Comparison of ENCODE assay signal across 14 mouse cellular contexts in genomic region chr7:64869549-64870065, GRCm38 (mm10). TPM values are rescaled to one million over a fixed set of nuclear protein-coding genes. Genes with fewer than 3 reads are reported as not detected.
DNase-seq lines count a peak whose midpoint lies in the region; ATAC-seq lines count a peak whose summit lies in the region.
"Had no signal": no experiment of that assay in that cellular context is flagged by ENCODE, and none has a peak within 500 bp of the region (broad histone marks: within the 10 kb centered on the region; RNA-seq: fewer than 3 reads in every experiment).

No protein-coding gene starts in this region.

- no peaks in the 10 kb centered on the region for H3K36me3 ChIP-seq in forebrain, embryonic 15.5 days
- H3K36me3 ChIP-seq in forebrain, embryonic 14.5 days (ENCODE audit: control insufficient read depth, insufficient read depth, low read length), result no peaks in the 10 kb centered on the region; the same call in 1 of the 2 replicates
- peaks cover 5% of the 10 kb centered on the region; the same call in 1 of the 2 replicates for H3K36me3 ChIP-seq in liver, embryonic 12.5 days
- H3K36me3 ChIP-seq in liver, embryonic 11.5 days (ENCODE audit: control insufficient read depth, insufficient read depth, low read length), result 0 out of 2 replicates have a peak, but pooled peaks cover 2% of the 10 kb centered on the region
- no peaks in the 10 kb centered on the region for H3K36me3 ChIP-seq in hindbrain, embryonic 15.5 days
- no peaks in the 10 kb centered on the region for H3K36me3 ChIP-seq in liver, embryonic 15.5 days (replicated peaks)
- H3K36me3 ChIP-seq: intestine, embryonic 15.5 days had no signal

- H3K27ac ChIP-seq in forebrain, embryonic 15.5 days (replicated peaks), result no peak overlapping the region
- H3K27ac ChIP-seq in forebrain, embryonic 14.5 days (ENCODE audit: low read depth, low read length), result no peak overlapping the region
- H3K27ac ChIP-seq in liver, embryonic 12.5 days, result no peak overlapping the region
- no peak overlapping the region for H3K27ac ChIP-seq in liver, embryonic 11.5 days (ENCODE audit: low read depth, low read length)
- no peak overlapping the region for H3K27ac ChIP-seq in hindbrain, embryonic 15.5 days (replicated peaks)
- no peak overlapping the region for H3K27ac ChIP-seq in liver, embryonic 15.5 days (replicated peaks)
- H3K27ac ChIP-seq: intestine, embryonic 15.5 days had no signal

- H3K9ac ChIP-seq in forebrain, embryonic 15.5 days (replicated peaks), result no peak overlapping the region
- no peak overlapping the region for H3K9ac ChIP-seq in forebrain, embryonic 14.5 days (ENCODE audit: low read length)
- no peak overlapping the region for H3K9ac ChIP-seq in liver, embryonic 12.5 days
- H3K9ac ChIP-seq in liver, embryonic 11.5 days (ENCODE audit: low read depth, low read length), result no peak overlapping the region
- no peak overlapping the region for H3K9ac ChIP-seq in hindbrain, embryonic 15.5 days
- H3K9ac ChIP-seq in liver, embryonic 15.5 days, result no peak overlapping the region
- H3K9ac ChIP-seq: intestine, embryonic 15.5 days had no signal

- no peak overlapping the region for H3K4me3 ChIP-seq in forebrain, embryonic 15.5 days
- no peak overlapping the region for H3K4me3 ChIP-seq in forebrain, embryonic 14.5 days (ENCODE audit: low read depth, low read length)
- no peak overlapping the region for H3K4me3 ChIP-seq in liver, embryonic 12.5 days
- H3K4me3 ChIP-seq in liver, embryonic 11.5 days (ENCODE audit: low read depth, low read length), result no peak overlapping the region
- no peak overlapping the region for H3K4me3 ChIP-seq in hindbrain, embryonic 15.5 days
- no peak overlapping the region; the same call in 1 of the 2 replicates for H3K4me3 ChIP-seq in liver, embryonic 15.5 days (replicated peaks)
- H3K4me3 ChIP-seq: intestine, embryonic 15.5 days had no signal

- peaks cover 37% of the 10 kb centered on the region for H3K4me1 ChIP-seq in forebrain, embryonic 15.5 days
- H3K4me1 ChIP-seq in forebrain, embryonic 14.5 days (ENCODE audit: control insufficient read depth, insufficient read depth, low read length), result peaks cover 12% of the 10 kb centered on the region
- H3K4me1 ChIP-seq in liver, embryonic 12.5 days, result peaks cover 25% of the 10 kb centered on the region
- peaks cover 12% of the 10 kb centered on the region for H3K4me1 ChIP-seq in liver, embryonic 11.5 days (replicated peaks; ENCODE audit: control insufficient read depth, insufficient read depth, low read length)
- peaks cover 32% of the 10 kb centered on the region for H3K4me1 ChIP-seq in hindbrain, embryonic 15.5 days (replicated peaks)
- H3K4me1 ChIP-seq in liver, embryonic 15.5 days (replicated peaks), result peaks cover 24% of the 10 kb centered on the region

- H3K4me2 ChIP-seq in forebrain, embryonic 15.5 days (replicated peaks), result 0 out of 2 replicates have a peak overlapping the region, but pooled peaks have one; percentile 1
- no peak overlapping the region for H3K4me2 ChIP-seq in forebrain, embryonic 14.5 days (ENCODE audit: low read length)
- peak overlapping the region; percentile 89 for H3K4me2 ChIP-seq in liver, embryonic 12.5 days
- H3K4me2 ChIP-seq in liver, embryonic 11.5 days, result no peak overlapping the region
- peak overlapping the region; percentile 91 for H3K4me2 ChIP-seq in hindbrain, embryonic 15.5 days
- H3K4me2 ChIP-seq in liver, embryonic 15.5 days, result peak overlapping the region; percentile 82
- H3K4me2 ChIP-seq: heart, embryonic 11.5 days had no signal

- DNase-seq in forebrain, embryonic 14.5 days (ENCODE audit: low spot score), result no peak
- DNase-seq in liver, embryonic 11.5 days (ENCODE audit: low spot score), result no peak
- no peak for DNase-seq in right cerebral cortex, postnatal 10 days (ENCODE audit: low spot score in 2 of 2)
- DNase-seq: kidney, postnatal 4 days; lung, postnatal 10 days; right cerebral cortex, adult 18-20 months; thymus, postnatal 4 days had no signal

- 83% methylated on average over 6 of the region's 6 CpGs for WGBS in forebrain, embryonic 15.5 days
- 84% methylated on average over 6 of the region's 6 CpGs for WGBS in forebrain, embryonic 14.5 days
- 76% methylated on average over 6 of the region's 6 CpGs for WGBS in liver, embryonic 12.5 days (ENCODE audit: insufficient replicate concordance)
- 78% methylated on average over 6 of the region's 6 CpGs for WGBS in liver, embryonic 11.5 days
- 85% methylated on average over 6 of the region's 6 CpGs for WGBS in hindbrain, embryonic 15.5 days
- WGBS in liver, embryonic 15.5 days (ENCODE audit: insufficient replicate concordance), result 79% methylated on average over 6 of the region's 6 CpGs

- H3K27me3 ChIP-seq in forebrain, embryonic 15.5 days, result no peaks in the 10 kb centered on the region
- H3K27me3 ChIP-seq in forebrain, embryonic 14.5 days (replicated peaks; ENCODE audit: control insufficient read depth, insufficient read depth, low read length), result no peaks in the 10 kb centered on the region
- no peaks in the 10 kb centered on the region for H3K27me3 ChIP-seq in liver, embryonic 12.5 days (replicated peaks)
- H3K27me3 ChIP-seq in liver, embryonic 11.5 days (replicated peaks; ENCODE audit: control insufficient read depth, insufficient read depth, low read length), result no peaks in the 10 kb centered on the region
- H3K27me3 ChIP-seq in hindbrain, embryonic 15.5 days, result no peaks in the 10 kb centered on the region
- H3K27me3 ChIP-seq in liver, embryonic 15.5 days, result no peaks in the 10 kb centered on the region
- H3K27me3 ChIP-seq: intestine, embryonic 15.5 days had no signal

- ATAC-seq in forebrain, embryonic 15.5 days (replicated peaks), result no peak
- ATAC-seq in forebrain, embryonic 14.5 days, result no peak
- no peak for ATAC-seq in liver, embryonic 12.5 days
- ATAC-seq in liver, embryonic 11.5 days (replicated peaks; ENCODE audit: low FRiP score), result no peak
- ATAC-seq in hindbrain, embryonic 15.5 days (ENCODE audit: low FRiP score, low read depth), result no peak
- ATAC-seq in liver, embryonic 15.5 days (ENCODE audit: insufficient read depth), result no peak
- no peak for ATAC-seq in CD4-positive, CD25-positive, alpha-beta regulatory T cell, adult 4 months
- ATAC-seq: intestine, embryonic 15.5 days had no signal

- H3K9me3 ChIP-seq in forebrain, embryonic 15.5 days, result no peaks in the 10 kb centered on the region
- H3K9me3 ChIP-seq in forebrain, embryonic 14.5 days (replicated peaks; ENCODE audit: control insufficient read depth, low read length), result no peaks in the 10 kb centered on the region
- no peaks in the 10 kb centered on the region for H3K9me3 ChIP-seq in liver, embryonic 12.5 days (replicated peaks)
- H3K9me3 ChIP-seq in liver, embryonic 11.5 days (ENCODE audit: control insufficient read depth, low read length), result no peaks in the 10 kb centered on the region
- no peaks in the 10 kb centered on the region for H3K9me3 ChIP-seq in hindbrain, embryonic 15.5 days
- H3K9me3 ChIP-seq in liver, embryonic 15.5 days (replicated peaks), result no peaks in the 10 kb centered on the region
- H3K9me3 ChIP-seq: intestine, embryonic 15.5 days had no signal

RNA-seq across cellular contexts. Expression of gene Nsmce3, which starts 3.2 kb away (rescaled TPM):
- 9.6 and 10.0 TPM in 2 replicates for polyA plus RNA-seq in forebrain, embryonic 15.5 days (2015; fragmentation: Nextera tagmentation; extraction: Ambion mirVana)
- 10.8 and 10.9 TPM in 2 replicates for polyA plus RNA-seq in forebrain, embryonic 14.5 days (2014; fragmentation: Nextera tagmentation; extraction: Ambion mirVana)
- 7.9 and 8.2 TPM in 2 replicates for polyA plus RNA-seq in liver, embryonic 12.5 days (2016; fragmentation: Nextera tagmentation; extraction: Ambion mirVana)
- polyA plus RNA-seq in liver, embryonic 11.5 days (2014; fragmentation: Nextera tagmentation; extraction: Ambion mirVana), result 11.3 and 11.6 TPM in 2 replicates
- 10.3 and 11.5 TPM in 2 replicates for polyA plus RNA-seq in hindbrain, embryonic 15.5 days (2015; fragmentation: Nextera tagmentation; extraction: Ambion mirVana)
- polyA plus RNA-seq in liver, embryonic 15.5 days (2015; fragmentation: Nextera tagmentation; extraction: Ambion mirVana), result 5.0 and 5.2 TPM in 2 replicates
- polyA plus RNA-seq in CD4-positive, CD25-positive, alpha-beta regulatory T cell, adult 4 months (2017; shearing (Covaris generic)), result 1 to 10 TPM; 1.7 to 2.0 TPM

Comparison
In these comparisons a context has a peak if more than half of its experiments do, and no peak if none do; other contexts are left out.
1. H3K4me2 ChIP-seq: peak in forebrain, embryonic 15.5 days (single experiment), liver, embryonic 12.5 days (single experiment), hindbrain, embryonic 15.5 days (single experiment) and liver, embryonic 15.5 days (single experiment); none in forebrain, embryonic 14.5 days (single experiment) and liver, embryonic 11.5 days (single experiment).